Mouse (Mus musculus): Measurements from ENCODE around the gene A2ml1.
A peak's percentile ranks its signal among the peaks of the same experiment; 100 is the strongest.
"Not testable (repeated sequence)": the region's sequence is repeated elsewhere in the genome, so short reads cannot be mapped to it uniquely, and the experiment has no call there.

The A2ml1 gene

GRCm38 (mm10) chr6:128581508-128581907, at the start of gene A2ml1:
Gene A2ml1 (minus strand): TSS chr6:128581608.
- no peak for DNase-seq (ENCODE audit: low spot score)

GRCm38 (mm10) chr6:128629771-128630739, 48.6 kb upstream of the A2ml1 start:
- peak; percentile 7 for DNase-seq (ENCODE audit: low spot score)

GRCm38 (mm10) chr6:128625246-128625645, 43.8 kb upstream of the A2ml1 start:
- DNase-seq (ENCODE audit: low spot score) = not testable (repeated sequence)

- no peak for DNase-seq (ENCODE audit: low spot score)
Observed at GRCm38 (mm10) chr6:128624425-128624824, 43.0 kb upstream of the A2ml1 start.

- not testable (repeated sequence) for DNase-seq (ENCODE audit: low spot score)
Observed at GRCm38 (mm10) chr6:128623433-128623832, 42.0 kb upstream of the A2ml1 start, which contains the start of gene Klrb1a. Gene Klrb1a (minus strand): TSS chr6:128623533.

GRCm38 (mm10) chr6:128622733-128623132, 41.3 kb upstream of the A2ml1 start:
- peak; percentile 13 for DNase-seq (ENCODE audit: low spot score)

- DNase-seq (ENCODE audit: low spot score) = no peak
Observed at GRCm38 (mm10) chr6:128606350-128606749, 24.9 kb upstream of the A2ml1 start.

- no peak for DNase-seq (ENCODE audit: low spot score)
Observed at GRCm38 (mm10) chr6:128604512-128604911, 23.1 kb upstream of the A2ml1 start.

GRCm38 (mm10) chr6:128602463-128603201, 21.2 kb upstream of the A2ml1 start:
- DNase-seq (ENCODE audit: low spot score) = no peak

- DNase-seq (ENCODE audit: low spot score) = no peak
Observed at GRCm38 (mm10) chr6:128602026-128602425, 20.6 kb upstream of the A2ml1 start.

- no peak for DNase-seq (ENCODE audit: low spot score)
Observed at GRCm38 (mm10) chr6:128599555-128599954, 18.1 kb upstream of the A2ml1 start.

- no peak for DNase-seq (ENCODE audit: low spot score)
Observed at GRCm38 (mm10) chr6:128598256-128599047, 17.0 kb upstream of the A2ml1 start.

- DNase-seq (ENCODE audit: low spot score) = peak; percentile 55
Observed at GRCm38 (mm10) chr6:128597121-128597522, 15.7 kb upstream of the A2ml1 start.

- no peak for DNase-seq (ENCODE audit: low spot score)
Observed at GRCm38 (mm10) chr6:128594651-128595050, 13.2 kb upstream of the A2ml1 start.

- DNase-seq (ENCODE audit: low spot score) = no peak
Observed at GRCm38 (mm10) chr6:128589426-128589825, 8.0 kb upstream of the A2ml1 start.

- DNase-seq (ENCODE audit: low spot score) = no peak
Observed at GRCm38 (mm10) chr6:128587619-128588018, 6.2 kb upstream of the A2ml1 start.

- DNase-seq (ENCODE audit: low spot score) = no peak
Observed at GRCm38 (mm10) chr6:128585642-128586245, 4.3 kb upstream of the A2ml1 start.

GRCm38 (mm10) chr6:128584070-128584660, 2.8 kb upstream of the A2ml1 start:
- no peak for DNase-seq (ENCODE audit: low spot score)

- no peak for DNase-seq (ENCODE audit: low spot score)
Observed at GRCm38 (mm10) chr6:128577301-128577700, 4.1 kb downstream of the A2ml1 start.

- DNase-seq (ENCODE audit: low spot score) = no peak
Observed at GRCm38 (mm10) chr6:128566589-128566988, 14.8 kb downstream of the A2ml1 start.

- DNase-seq (ENCODE audit: low spot score) = no peak
Observed at GRCm38 (mm10) chr6:128554049-128554448, 27.4 kb downstream of the A2ml1 start.

All from ovary, adult 18-20 months (tissue).